Mouse (Mus musculus): ENCODE measurements around the gene Banp.

- TF ChIP-seq ZNF384 (IDR thresholded peaks at IDR 0.05; ENCODE audit: low read depth, low read length) (no peak), MAFK (IDR thresholded peaks at IDR 0.05; ENCODE audit: insufficient read depth, low read depth, low read length) (no peak), HCFC1 (IDR thresholded peaks at IDR 0.05; ENCODE audit: borderline replicate concordance, insufficient read depth, low read length) (no peak), CHD2 (IDR thresholded peaks at IDR 0.05; ENCODE audit: low read depth, low read length) (no peak)
Measured at GRCm38 (mm10) chr8:121980792-121981519, 31.4 kb downstream of the Banp start.
